Mouse (Mus musculus) heart, postnatal 14 days (tissue): ENCODE measurements around the gene Speer4f2. TPM values are rescaled to one million over a fixed set of nuclear protein-coding genes. Genes with fewer than 3 reads are reported as not detected.
"Not testable (repeated sequence)": the region's sequence is repeated elsewhere in the genome, so short reads cannot be mapped to it uniquely, and the experiment has no call there.

ENCODE experiments used
- DNase-seq, 2 experiments: peaks; one replicate each; pipeline ENCODE4 v3.0.0; 2021 to 2022
- intact Hi-C: fragments of 180-260 bp; cut with DNase I; formaldehyde crosslinking; loops from one replicate; pipeline ENCODE4 v1.15.1; 2025
- long read RNA-seq, 2 experiments: library from polyadenylated mRNA; stranded (forward); transcript quantifications; one replicate each; pipeline ENCODE4 v2.0.0; 2021
- total RNA-seq, 2 experiments: library from RNA; stranded (reverse); gene quantifications; 2 replicates each; pipeline ENCODE4 v1.2.3; 2021

Gene Speer4f2
- total RNA-seq = not detected
- long read RNA-seq, experiment 1 = 0 reads
- long read RNA-seq, experiment 2 = 0 reads

DNA sequence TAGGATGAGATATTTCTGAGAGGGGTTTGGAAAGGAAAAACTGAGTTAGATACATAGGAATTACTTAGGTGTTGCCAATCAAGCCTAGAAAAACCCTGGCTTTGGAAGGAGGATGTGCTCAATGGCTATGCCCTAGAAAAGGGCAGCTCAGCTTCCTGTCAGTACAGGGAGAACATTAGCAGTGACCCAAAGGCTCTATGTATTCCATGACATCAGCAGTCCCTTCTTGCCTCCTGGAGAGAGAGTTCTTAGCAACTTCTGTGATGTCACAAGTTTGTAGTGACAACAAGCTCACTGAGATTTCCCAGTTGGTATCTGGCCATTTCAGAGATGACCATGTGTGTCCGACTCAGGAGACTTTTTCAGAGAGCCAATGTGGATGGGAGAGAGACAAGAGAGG lies at the start of gene Speer4f2:
TSS of gene Speer4f2 (plus strand) at position 301 of the 400 bp plus-strand sequence.
- DNase-seq, intact Hi-C loops: not testable (repeated sequence)

DNA sequence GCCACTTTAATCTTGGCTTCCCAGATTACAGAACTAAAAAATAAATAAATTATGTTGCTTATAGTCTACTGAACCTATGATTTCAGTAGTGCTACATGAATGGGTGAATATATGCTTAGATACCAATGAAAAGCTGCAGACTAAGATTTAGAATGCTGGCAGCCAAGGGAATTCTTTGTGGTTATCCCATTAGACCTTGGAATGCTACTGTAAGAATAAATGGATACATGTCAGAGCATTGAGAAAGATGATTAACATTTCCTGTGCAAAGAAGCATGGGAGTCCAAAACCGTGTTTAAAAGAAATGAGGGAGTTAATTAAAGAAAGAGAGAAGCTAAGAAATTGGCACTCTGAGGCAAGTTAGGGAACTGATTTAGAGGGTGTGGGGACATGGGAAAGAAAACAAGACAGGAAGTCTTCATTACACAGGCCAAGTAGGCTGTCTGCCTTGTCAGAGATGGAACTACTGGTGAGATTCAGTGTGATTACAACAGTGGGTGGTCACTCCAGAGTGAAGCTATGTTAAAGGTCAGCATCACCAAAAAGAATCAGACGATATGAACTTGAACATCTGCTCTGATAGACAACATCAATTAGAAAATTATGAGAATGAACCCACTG lies 43.9 kb upstream of the Speer4f2 start:
- intact Hi-C loops = no loop called here
- DNase-seq = no peak

DNA sequence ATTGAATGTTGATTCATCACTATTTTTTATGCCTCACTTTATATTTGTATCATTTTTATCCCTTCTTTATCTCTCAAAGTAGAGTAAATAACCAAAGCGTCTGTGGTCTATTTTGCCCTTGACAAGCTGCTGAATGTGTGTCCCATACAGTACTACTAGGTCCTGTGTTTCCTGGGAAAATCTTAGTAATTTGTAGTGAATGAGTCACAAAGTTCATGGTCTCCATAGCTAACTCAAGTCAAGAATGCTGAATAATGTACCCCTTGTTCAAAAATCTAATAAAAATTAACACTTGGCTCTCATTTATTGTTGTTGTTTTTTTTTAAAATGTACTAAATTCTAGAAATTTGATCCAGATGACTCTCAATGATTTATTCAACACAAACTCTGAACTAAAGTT lies 38.1 kb upstream of the Speer4f2 start:
- no peak for DNase-seq
- intact Hi-C loops = no loop called here

DNA sequence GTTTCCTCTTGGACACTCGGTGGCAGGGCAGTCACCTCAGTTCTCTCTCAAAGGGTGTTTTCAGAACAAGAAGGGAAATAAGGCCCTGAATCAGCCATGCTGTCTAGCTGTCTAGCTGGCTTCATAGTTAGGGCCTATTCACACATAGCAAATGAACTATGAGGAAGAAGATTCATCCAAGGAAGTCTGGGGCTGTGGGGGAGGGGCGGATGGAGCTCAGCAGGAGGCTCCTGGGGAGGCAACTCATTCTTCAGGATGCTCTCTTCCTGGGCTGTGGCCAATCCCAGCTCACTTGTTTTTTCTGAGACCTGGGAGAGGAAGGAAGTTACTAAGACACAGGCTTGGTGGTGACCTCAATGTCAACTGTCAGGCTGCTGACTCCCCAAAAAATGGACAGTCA lies 27.2 kb upstream of the Speer4f2 start:
- DNase-seq = peak in 1 of 2 experiments; percentile 1
- intact Hi-C loops = not testable (repeated sequence)

DNA sequence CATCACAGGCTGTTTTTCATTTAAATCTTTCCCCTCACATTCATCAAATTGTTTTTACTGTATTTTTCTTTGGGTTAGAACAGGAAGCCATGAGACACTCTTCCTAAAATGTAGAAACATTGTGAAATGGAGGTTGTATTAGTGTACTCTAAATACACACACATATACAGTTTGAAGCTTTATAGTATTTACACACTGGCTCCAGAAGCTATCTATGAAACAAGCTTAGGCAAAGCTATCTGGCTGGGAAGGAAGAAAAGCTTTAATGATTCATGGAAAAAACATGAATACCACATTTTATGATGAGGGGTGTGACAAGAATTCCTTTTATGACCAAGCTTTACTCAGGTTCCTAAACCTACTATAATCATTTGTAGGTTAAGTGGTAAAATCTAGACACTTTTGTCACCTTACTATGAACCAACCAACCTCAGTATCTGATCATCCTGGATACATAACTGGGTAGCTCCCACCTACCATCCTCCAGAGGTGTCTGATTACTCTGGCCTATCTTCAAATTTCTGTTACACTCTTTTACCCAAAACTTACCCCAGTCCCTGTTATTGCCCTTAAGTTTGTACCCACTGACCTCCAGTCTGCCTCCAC lies 13.5 kb upstream of the Speer4f2 start:
- no peak for DNase-seq
- intact Hi-C loops = no loop called here

DNA sequence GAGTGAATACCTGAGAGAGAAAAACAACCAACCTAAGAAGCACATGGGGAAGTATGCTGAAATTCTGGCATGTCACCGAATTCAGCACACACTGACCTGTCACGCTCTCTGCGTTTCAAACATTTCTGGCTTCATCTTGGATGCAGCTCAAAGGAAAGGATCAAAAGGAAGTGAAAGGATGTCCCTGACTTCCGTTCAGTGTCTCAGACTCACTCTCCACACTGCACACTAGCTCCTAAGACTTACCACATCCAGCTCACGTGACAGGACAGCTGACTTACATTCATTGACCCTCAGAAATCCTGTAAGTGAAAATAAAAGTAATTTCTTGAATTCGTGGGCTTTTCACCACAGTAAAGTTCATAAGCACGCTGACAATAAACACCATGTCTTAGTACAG lies 16.9 kb downstream of the Speer4f2 start:
- no peak for DNase-seq
- intact Hi-C loops = no loop called here

DNA sequence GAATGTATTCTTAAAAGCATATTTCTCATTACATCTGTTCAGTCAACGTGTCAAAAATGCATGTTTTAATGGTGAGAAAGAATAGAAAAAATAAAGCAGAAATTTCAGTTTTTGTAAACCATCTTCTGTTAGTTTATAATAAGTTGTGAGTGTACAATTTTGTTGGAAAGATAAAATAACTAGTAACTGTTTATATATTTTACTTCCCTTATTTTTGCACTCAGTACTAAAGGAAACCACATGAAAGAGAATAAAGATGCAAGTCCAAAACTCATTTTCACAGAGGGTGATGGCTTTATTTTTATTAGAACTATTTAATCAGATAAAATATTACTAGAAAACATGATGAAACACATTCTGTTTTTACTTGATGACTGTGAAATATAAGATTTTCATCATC lies 18.2 kb downstream of the Speer4f2 start:
- intact Hi-C loops = no loop called here
- no peak for DNase-seq

DNA sequence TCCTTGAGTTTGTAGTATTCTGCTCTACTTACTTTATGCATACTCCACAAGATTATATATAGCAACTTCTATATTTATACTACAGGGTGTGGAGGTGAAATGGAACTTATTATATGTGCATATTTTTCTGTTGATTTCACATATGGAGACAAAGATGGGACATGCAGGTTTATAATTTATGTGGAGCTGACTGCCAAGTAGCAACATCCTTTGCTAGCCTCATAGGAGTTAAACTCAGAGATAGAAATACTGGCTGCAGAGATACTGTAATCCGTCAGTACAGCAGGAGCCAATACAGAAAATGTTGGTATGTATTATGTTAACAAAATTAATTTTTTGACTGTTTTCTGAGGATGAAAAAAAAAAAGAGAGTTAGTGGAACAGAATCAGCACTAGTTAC lies 27.6 kb downstream of the Speer4f2 start:
- intact Hi-C loops = no loop called here
- no peak for DNase-seq

DNA sequence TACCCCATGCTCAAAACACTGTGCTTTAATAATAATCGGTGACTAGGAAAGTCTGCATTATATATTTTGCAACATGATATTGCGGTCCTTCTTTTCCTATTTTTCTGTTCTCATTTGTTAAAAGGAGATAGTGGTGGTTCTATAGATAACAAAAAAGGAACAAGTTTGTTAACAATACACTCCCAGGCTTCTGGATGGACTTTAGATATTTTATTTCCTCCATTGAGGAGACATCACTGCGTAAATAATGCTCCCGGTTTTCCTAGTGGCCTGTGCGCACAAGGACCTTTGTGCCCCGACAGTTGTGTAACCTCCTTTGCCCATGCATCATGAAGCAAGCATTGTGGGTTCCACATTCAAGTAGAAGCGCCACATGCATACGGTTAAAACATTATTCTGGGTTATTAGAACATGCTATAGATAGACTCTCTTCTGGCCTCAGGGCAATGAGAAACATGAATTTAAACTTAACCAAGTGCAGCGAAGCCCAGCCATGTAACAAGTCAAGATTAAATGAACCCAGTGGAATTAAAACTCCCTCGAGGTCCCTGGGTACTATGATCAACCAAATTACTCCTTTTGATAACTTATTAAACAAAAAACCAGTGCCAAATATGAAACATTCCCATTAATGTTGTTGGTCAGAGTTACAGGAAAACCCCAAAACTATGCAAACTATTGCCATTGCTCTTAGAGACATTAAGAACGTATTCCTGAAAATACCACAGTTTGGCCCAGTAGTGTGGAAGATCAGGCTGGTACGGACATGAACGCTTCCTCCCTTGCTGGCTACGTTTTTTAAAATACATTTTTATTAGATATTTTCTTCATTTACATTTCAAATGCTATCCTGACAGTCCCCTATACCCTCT lies 28.5 kb downstream of the Speer4f2 start:
- no peak for DNase-seq
- intact Hi-C loops = no loop called here

DNA sequence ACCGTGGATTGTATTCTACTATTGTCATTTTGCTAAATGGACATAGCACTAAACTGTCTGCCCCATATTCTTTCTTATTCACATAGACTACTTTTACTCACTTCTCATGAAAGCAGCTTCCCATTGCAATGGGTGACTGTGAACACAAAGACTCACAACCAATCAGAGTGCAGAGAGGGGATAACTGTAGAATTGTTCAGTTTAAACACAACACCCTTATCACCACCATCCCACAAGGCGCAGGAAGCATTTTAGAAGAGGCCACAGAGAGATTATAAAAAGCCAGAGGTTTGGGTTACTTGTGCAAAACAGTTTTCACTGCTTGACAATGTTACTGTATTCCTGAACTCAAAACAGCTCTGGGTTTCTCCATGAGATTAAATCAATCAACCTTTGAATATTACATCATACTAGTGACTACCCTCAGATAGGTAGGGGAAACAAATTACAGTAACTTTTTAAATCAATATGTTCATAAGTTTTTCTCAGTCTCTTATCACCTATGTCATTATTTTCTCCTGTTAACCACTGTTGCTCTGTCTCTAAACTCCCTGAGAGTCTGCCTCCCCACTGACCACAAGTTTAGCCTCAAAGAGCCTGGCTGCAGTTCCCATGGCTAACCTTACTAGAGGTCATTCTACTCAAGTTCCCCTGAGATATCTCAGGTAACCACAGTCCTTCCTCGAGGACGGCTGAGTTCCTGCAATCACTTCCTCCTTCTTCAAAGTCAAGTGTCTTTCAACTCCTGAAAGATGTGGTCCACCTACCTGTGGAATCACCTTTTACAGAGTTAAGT lies 29.5 kb downstream of the Speer4f2 start:
- DNase-seq = no peak
- intact Hi-C loops = no loop called here

DNA sequence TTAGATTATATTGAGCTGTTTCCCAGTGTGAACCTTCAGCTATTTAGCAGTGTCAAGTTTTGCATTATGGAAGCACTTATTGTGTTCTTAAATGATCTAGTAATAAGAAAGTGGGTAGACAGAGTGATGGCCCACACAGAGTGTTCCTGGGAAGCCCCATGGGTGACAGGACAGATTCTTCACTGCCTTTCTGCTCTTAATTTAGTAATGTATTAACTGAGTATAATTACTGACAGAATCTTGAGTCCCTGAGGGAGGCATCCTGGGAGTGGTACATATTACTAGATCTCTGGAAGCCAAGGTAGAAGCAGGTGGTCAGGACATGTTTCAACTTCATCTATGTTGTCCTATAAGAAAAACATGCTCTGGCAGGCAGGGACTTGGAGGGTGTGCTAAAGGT lies 30.6 kb downstream of the Speer4f2 start:
- no peak for DNase-seq
- intact Hi-C loops = no loop called here

DNA sequence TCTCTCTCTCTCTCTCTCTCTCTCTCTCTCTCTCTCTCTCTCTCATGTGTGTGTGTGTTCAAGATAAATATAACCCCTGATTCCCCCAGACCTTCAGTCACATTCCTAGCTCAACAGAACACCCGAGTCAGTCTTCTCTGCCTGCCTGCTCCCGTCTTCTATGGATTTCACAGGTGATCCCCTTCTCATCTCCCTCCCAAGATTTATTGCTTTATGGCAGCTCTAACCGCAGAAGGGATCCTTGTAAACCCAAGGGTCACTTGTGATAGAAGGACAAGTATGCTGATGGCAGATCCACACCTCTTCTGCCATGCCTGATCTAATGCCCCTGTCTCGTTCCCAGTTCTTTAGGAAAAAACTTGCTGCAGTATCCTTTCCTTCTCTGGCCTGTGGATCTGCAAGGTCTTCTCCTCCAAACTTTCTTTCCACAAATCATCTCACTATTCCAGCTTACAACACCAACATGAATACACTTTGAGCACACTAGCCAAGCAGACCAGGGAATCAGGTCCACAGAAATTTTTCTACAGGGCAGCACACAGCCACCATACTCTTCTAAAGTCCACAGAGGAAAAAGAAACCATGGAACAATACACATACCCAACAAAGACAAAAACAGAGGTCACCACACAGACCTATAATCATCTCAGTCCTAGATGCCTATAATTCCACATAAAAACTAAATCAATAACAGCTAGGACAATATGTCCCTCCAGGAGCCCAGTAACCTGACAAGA lies 36.1 kb downstream of the Speer4f2 start:
- DNase-seq = no peak
- intact Hi-C loops = no loop called here

DNA sequence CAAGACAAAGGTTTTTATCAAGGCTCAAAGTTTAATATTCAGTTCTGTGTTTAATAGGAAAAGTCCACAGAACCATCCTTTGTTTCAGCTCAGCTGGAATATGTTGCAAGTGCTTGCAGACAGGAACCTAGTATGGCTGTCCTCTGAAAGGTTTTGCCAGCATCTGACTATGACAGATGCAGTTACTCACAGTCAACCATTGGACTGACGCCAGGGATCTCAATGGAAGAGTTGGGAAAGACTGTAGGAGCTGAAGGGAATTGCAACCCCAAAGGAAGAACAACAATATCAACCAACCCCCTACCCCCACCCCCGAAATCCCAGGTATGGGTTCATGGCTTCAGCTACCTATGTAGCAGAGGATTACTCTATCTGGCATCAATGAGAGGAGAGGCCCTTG lies 44.2 kb downstream of the Speer4f2 start:
- DNase-seq = peak; percentile 12 to 40
- intact Hi-C loops = no loop called here

DNA sequence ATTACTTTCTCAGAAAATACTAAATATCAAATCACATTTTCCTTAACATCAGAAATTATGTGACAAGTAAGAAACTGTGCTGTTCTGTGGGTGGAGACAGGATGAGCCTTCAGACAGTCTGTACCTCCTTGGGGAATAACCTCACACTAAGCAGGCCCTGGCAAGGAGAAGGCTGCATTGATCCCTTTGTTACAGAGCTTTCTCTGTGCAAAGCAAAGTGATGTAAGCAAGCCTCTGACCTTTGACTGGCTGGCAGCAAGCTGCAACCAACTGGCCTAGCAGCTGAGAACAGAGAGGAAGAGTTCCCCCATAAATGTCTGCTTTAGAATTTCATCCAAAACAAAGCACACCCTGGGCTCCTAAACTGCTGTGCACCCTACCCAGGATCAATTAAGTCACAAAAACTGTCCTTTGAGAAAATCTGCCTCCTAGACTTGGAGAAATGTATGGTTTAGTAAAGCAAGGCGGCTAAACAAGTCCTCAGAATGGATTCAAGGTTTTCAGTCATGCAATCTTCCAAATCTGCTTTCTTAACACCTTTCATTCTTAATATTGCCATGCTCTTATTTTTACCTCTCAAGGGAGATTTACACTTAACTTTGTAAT lies 46.3 kb downstream of the Speer4f2 start:
- intact Hi-C loops = no loop called here
- DNase-seq = no peak

DNA sequence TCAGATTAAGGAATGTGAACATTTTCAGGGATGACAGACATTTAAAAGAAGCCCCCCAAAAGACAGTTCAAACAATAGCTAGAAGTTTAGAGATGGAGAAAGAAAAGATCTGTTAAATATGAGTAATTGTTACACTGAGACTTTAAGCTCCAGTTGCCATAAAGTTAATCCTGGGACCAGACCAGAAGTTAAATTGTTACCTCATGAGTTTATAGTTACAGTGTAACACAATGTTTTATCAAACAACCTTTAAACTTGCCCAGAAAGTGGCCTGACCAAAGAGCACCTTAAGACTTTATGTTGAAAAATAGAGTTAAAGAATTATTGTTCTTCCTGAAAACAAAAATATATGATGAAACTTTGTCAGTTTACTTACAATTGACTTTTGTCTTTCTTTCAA lies 46.9 kb downstream of the Speer4f2 start:
- no peak for DNase-seq
- intact Hi-C loops = no loop called here

DNA sequence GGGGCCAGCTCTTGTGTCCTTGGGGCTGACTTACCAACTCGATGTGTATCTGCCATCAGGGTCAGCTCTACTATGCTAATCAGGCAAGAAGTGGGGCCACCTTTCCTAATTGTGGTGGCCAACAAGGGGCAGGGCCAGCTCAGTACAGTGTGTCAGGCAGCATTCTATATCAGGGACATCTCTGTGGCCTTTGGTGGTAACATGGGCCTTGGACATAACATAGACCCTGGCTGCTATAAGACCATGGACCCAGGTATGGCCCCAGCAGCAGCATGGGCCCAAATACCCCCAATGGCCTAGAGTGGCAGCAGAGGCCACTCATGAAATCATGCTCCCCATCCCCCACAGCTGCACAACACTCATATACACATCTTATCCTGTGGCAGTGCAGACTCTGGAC lies 49.2 kb downstream of the Speer4f2 start:
- intact Hi-C loops = no loop called here
- no peak for DNase-seq

DNA sequence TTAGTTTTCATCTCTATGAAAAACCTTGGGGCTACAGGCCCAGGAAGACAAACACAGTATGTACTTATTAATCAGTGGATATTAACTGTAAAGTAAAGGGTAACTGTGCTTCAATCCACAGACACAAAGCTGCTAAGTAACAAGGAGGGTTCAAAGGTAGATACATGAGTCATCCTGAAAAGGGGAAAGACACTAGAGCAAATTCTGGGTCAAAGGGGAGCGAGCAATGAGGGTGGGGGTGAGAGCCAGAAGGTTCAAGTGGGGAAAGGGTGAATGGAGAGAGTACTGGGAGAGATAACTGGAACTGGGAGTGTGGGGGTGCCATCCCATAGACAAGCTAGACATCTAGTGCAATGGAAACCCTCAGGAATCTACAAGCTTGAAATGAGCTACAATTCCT lies 54.0 kb downstream of the Speer4f2 start:
- intact Hi-C loops = no loop called here
- DNase-seq = no peak
